Mouse (Mus musculus) inflammation-experienced regulatory T-cells, adult 6 months (primary cell): ENCODE results near the gene Ccdc146. TPM values are rescaled to one million over a fixed set of nuclear protein-coding genes. Genes with fewer than 3 reads are reported as not detected.
A peak's percentile ranks its signal among the peaks of the same experiment; 100 is the strongest.

ENCODE experiments used
- ATAC-seq: one replicate; pipeline ENCODE4 v1.8.0; 2017
- polyA plus RNA-seq, 3 experiments: library from polyadenylated mRNA; unstranded; fragments of 100-300 nt; shearing (Covaris generic); gene quantifications; one replicate each; pipeline ENCODE4 v1.2.1; 2017

The Ccdc146 gene
- polyA plus RNA-seq, 3 experiments from 2014 or later: 0.28 to 1.7 (median 0.70) TPM

GRCm38 (mm10) chr5:21263202-21264055 lies 161.0 kb downstream of the Ccdc146 start:
- ATAC-seq: no peak

- no peak for ATAC-seq
Observed at GRCm38 (mm10) chr5:21261202-21261844, 163.2 kb downstream of the Ccdc146 start.

GRCm38 (mm10) chr5:21260746-21261145 lies 163.7 kb downstream of the Ccdc146 start:
- no peak for ATAC-seq

GRCm38 (mm10) chr5:21257806-21258205 lies 166.7 kb downstream of the Ccdc146 start:
- ATAC-seq: no peak

- no peak for ATAC-seq
Observed at GRCm38 (mm10) chr5:21257126-21257525, 167.4 kb downstream of the Ccdc146 start.

- peak; percentile 80 for ATAC-seq
Observed at GRCm38 (mm10) chr5:21255551-21256132, 168.8 kb downstream of the Ccdc146 start.

GRCm38 (mm10) chr5:21254731-21255525 lies 169.5 kb downstream of the Ccdc146 start:
- peak; percentile 65 for ATAC-seq

GRCm38 (mm10) chr5:21248834-21249233 lies 175.6 kb downstream of the Ccdc146 start:
- no peak for ATAC-seq

- no peak for ATAC-seq
Observed at GRCm38 (mm10) chr5:21247916-21248315, 176.6 kb downstream of the Ccdc146 start.

- ATAC-seq: no peak
Observed at GRCm38 (mm10) chr5:21246794-21247193, 177.7 kb downstream of the Ccdc146 start.

- ATAC-seq: no peak
Observed at GRCm38 (mm10) chr5:21245241-21245640, 179.2 kb downstream of the Ccdc146 start.

GRCm38 (mm10) chr5:21244575-21244974 lies 179.9 kb downstream of the Ccdc146 start:
- no peak for ATAC-seq

Other genes starting within 250 kb of the Ccdc146 start
- gene Gsap, start 238.4 kb downstream of the Ccdc146 start, polyA plus RNA-seq: 10 to 100 TPM; 44.6 to 55.1 (median 52.6) TPM
- 10 to 100 TPM; 20.4 to 31.5 (median 24.2) TPM for gene Fgl2, start 52.0 kb downstream of the Ccdc146 start, polyA plus RNA-seq
- gene Fam185a, start 281 bp upstream of the Ccdc146 start, polyA plus RNA-seq: 1 to 10 TPM; 2.4 to 4.8 (median 2.7) TPM
- gene Lrrc17, start 118.9 kb upstream of the Ccdc146 start, polyA plus RNA-seq: not detected
- gene Fbxl13, start 221.0 kb upstream of the Ccdc146 start, polyA plus RNA-seq: under 1 TPM in 1 of 3 experiments, not detected in 2; 0.31 TPM
- gene Armc10, start 221.1 kb upstream of the Ccdc146 start, polyA plus RNA-seq: 10 to 100 TPM; 31.2 to 38.3 (median 33.2) TPM